Mouse (Mus musculus) adrenal gland, postnatal 14 days (tissue): ENCODE results near the gene Comt. TPM values are rescaled to one million over a fixed set of nuclear protein-coding genes. Genes with fewer than 3 reads are reported as not detected.

ENCODE experiments used
- DNase-seq: peaks from one replicate; pipeline ENCODE4 v3.0.0; 2021; ENCODE audit warnings: mixed read lengths
- long read RNA-seq, 2 experiments: library from polyadenylated mRNA; stranded (forward); transcript quantifications; one replicate each; pipeline ENCODE4 v2.0.0; 2021
- total RNA-seq: library from RNA; stranded (reverse); gene quantifications from 2 replicates; pipeline ENCODE4 v1.2.3, GENCODE M21; 2021

Gene Comt
- total RNA-seq = 117 and 147 TPM in 2 replicates
- long read RNA-seq, experiment 1, transcript Comt-201 (6 exons, 1,397 nt) = major isoform, 42 of 89 reads
- long read RNA-seq, experiment 1, transcript Comt-202 (5 exons, 1,866 nt) = minor isoform, 21 of 89 reads
- long read RNA-seq, experiment 1, partial matches to known transcripts = 18 of 89 reads
- long read RNA-seq, experiment 1, other reads (novel, unspliced or antisense) = 8 of 89 reads
- long read RNA-seq, experiment 2, transcript Comt-202 (5 exons, 1,866 nt) = minor isoform, 25 of 80 reads
- long read RNA-seq, experiment 2, transcript Comt-201 (6 exons, 1,397 nt) = major isoform, 32 of 80 reads
- long read RNA-seq, experiment 2, partial matches to known transcripts = 9 of 80 reads
- long read RNA-seq, experiment 2, other reads (novel, unspliced or antisense) = 13 of 80 reads

DNA sequence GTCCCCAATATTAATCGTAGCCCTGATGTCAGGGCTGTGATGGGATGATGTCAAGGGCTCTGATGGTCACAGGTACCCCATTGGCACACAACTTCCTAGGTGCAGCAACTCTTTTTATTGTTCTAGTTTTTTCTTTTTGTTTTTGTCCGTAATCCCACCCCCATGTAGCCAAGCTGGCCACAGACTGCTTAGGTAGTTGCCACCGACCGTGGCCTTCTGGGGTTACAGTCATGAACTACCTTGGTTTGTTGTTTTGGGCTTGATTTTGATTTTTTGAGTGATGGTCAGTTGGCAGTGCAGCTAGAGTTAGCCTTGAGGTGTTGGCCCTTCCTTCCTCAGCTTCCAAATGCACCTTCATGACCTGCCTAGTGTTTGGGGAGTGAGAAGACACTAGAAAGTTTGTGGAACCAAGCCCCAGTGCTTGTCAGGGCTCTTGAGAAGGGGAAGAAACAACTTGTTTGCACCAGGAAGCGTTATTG lies at the start of gene Comt:
Gene Comt, minus strand, starts transcription at position 51 of the 479 bp plus-strand sequence.
- peak; percentile 40 for DNase-seq

DNA sequence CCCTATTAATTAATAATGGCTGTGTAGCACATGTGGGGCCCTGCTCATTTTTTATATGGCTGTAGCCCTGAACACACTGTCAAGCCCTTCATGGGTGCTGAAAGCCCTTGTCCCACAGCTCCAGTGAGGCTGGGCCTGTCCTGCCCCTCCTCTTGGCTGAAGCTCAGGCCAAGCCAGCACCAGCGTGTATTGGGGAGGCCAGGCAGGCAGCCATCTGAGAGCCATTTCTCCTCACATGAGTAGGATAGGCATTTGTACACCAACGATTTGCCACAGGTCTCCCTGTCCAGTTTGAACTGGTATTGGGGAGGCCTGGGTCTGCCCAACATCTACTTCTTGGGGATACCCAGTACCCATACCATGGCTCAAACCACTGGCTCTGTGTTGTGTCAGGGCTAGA lies 47.4 kb upstream of the Comt start:
- no peak for DNase-seq

DNA sequence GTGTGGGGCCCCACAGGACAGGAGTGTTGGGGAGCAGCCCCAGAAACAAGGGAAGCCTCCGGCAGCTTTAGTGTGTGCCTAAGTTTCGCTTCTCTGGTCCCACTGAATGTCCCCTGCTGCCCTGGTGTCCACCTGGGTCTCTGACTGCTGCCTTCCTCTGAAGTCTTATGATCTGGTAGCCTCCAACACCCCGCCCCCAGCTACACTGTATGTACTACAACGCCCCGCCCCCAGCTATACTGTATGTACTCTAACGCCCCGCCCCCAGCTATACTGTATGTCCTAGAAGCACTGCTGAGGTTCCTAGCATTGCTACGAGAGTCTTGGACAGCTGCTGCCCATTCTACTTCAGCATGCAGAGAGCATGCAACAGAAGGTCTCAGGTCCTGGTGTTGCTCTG lies 46.3 kb upstream of the Comt start:
- DNase-seq = no peak

DNA sequence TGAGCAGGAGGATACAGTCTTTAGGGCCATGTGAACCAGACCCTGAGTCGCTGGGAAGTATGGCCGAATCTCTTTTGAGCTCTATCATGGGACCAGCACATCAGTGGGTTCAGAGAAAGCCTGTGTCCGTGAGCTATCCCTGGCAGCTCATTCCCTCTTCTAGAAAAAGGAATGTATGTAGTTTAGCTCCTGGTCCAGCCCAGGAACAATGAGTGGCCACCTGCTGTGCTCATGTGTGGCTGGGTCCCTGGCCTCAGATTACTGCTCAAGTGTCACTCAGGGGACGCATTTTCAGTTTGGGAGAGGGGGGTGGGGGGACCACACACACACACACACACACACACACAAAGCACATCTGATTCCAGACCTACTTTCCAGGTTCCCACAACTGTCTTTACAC lies 45.8 kb upstream of the Comt start:
- DNase-seq = no peak

DNA sequence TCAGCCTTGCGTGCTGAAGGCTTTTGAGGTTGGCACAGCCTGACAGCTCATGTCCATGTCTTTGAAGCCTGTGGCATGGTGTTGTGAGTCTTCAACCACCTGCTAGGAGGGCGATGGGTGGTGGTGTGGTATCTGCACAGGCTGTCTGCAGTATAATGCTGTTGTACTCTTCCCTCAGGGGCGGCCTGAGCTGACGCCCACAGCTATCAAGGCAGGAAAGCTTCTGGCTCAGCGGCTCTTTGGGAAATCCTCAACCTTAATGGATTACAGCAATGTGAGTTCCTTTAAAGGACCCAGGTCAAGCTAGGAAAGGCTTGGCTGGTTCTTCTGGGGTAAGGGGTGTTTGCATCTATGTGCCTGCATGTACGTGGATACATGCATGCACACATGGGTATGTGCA lies 45.3 kb upstream of the Comt start:
- DNase-seq = no peak

DNA sequence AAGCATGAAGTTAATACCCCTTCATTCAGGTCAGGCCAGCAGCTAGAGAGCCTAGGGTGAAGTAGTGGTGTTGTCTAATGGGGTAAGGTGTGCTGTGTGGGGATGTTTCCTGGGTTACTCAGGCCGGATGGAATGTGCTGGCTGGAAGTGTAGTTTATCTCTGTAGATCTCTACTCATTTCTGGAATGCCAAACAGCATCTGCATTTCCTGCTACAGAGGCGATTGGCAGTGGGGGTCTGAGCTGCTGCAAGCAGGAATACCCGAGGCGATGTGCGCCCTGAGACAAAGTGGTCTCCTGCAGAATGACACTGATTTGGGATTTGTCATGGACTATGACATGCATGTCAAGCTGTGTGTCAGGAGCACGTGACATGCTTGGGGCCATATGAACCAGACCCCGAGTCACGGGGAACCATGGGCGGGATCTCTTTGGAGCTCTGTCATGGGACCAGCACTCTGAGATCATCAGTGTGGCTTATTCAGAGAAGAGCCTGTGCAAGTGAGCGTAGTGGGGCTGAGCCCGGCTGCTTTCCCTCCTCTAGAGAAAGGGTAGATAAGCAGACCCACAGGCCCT lies 44.8 kb upstream of the Comt start:
- no peak for DNase-seq

DNA sequence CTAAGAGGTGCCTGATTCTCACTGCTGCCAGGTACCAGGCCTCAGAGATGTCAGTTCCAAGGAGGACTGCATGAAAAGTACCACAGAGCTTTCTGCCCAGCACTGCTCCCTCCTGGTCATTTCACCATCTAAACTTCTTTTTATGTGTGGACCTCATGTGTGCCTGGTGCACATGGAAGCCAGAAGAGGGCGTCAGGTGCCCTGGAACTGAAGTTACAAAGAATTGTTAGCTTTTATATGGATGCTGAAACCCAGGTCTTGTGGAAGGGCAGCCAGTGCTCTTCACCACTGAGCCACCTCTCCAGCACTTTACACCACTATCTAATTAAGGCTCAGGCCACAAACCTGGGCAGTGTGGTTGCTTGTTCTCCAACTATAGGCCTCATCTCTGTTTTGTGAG lies 44.2 kb upstream of the Comt start:
- no peak for DNase-seq

DNA sequence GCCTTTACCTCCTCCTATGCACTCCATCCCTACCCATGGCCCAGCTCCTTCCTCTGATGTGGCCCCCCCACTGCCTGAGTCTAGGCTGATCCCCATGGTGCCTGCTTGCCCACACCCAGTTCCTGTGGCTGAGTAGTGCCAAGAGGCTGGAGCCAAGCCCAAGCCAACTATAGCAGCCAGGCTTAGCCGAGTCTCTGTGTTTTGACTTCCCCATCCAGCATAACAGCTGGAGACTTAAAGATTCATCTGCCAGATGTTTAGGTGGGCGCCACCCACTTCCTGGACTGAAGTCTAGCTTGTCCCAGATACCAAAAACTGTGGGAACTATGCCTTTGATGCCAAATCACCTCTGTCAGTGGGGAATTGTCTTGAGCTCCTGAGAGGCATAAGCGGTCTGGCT lies 37.6 kb upstream of the Comt start:
- DNase-seq = no peak

DNA sequence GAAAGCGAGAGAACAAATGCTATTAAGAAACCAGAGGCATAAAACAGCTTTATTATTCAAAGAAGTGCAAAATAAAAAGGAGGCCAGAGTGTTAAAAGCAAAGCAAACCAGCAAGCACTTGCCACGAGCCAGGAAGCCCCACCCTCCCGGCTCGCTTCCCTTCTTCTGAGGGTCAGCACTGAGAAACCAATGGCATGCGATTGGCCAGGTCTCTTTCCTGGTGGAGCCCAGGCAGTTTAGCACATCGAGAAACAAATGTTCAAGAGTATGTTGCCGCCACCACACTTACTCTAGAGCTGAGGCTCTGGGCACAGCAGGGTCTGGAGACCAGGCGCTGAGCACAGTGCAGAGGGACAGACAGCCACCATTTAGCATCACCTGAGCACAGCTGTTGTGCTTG lies 35.9 kb upstream of the Comt start:
- no peak for DNase-seq

DNA sequence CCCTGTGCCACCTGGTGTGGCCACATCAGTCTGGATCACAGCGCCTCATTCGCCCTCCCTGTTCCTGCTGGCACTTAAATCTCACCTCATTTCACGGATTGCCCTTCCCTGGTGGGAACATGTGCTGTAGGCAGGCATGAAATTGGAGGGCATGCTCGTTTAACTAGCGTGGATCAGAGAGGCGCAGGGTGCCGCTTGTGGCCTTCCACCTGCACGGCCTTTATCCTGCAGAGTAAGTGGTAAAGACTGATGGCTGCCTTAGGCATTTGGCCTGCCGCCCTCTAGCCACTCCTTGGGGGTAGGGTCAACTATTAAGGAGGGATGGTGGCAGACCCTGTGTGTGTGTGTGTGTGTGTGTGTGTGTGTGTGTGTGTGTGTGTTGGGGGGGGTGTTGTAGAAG lies 35.4 kb upstream of the Comt start:
- no peak for DNase-seq

DNA sequence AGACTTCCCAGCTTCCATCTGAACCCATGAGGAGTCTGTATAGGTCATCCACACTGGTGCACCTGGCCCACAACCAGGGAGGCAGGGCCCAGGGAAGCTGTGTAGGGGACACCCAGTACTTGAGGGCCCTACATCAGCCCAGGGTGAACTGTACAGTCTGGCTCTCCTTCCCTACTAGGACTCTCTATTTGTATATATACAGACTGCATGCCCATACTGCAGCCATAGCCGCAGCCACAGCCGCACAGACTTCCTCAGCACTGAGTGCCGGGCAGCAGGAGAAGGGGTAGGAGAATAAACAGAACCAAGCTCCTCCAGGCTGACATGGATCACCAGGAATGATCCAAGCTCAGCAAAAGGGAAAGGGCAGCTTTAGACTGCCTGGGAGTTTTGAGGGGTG lies 34.2 kb upstream of the Comt start:
- DNase-seq = no peak

DNA sequence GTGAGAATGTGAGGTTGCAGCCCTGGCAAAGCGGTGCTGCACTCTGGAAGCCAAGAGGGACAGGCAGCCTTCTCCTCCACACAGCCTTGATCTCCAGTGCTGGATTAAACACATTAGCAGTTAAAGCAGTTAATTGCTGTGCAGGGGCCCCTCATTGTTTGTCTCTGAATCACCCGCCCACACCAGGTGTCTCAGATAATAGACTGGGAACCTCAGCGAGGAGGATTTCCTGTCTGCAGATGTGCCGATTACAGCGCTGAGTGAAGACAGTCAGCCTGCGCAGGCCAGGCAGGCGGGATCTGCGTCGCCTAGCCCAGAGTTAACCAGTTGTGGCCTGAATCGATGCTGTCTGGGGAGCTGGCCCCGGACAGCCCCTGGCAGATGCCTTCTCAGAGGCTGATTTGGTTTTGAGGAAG lies 33.3 kb upstream of the Comt start:
- peak; percentile 48 for DNase-seq

DNA sequence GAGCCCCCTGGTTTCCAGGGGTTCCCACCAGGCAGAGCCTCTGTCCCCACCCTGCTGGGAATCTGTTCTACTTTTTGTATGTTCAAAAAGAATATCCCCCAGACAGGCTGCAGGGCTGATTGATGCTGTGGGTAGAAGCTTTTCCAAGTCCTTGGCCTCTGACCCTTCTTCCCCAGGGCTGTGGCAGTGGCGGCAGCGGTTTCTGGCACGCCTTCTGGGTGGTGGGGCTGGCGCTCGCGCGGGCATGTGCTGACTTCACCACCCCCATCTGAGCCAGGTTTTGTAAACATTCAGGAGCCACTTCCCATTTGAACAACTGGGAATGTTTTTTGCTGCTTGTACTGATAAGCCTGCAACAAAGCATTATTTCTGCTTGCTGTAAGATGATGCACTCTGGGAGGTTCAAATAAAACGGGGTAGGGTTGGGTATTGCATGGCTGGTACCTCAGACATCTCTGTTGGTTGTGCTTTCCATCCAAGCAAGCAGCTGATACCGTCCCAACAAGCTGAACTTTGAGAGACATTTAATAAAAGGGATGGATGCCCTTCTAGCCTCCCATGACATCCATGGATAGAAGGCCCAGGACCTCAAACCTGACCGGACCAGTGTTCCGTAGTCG lies 32.8 kb upstream of the Comt start:
- DNase-seq = peak; percentile 64

DNA sequence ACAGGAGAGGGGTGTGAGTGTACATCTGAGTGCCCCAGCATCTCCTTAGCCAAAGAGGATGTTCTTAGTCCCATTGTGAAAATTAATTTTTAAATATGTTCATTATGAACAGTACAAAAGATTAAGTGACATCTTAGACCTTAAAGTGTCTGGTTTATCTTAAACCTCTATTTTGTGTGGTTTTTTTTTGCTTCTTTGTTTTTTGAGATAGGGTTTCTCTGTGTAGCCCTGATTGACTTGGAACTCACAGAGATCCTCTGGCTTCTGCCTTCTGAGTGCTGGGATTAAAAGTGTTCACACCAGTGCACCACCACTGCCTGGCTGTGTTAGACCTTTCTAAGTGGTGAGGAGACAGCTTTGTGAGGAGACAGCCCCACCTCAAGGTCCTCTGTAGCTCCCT lies 32.0 kb upstream of the Comt start:
- DNase-seq = no peak

DNA sequence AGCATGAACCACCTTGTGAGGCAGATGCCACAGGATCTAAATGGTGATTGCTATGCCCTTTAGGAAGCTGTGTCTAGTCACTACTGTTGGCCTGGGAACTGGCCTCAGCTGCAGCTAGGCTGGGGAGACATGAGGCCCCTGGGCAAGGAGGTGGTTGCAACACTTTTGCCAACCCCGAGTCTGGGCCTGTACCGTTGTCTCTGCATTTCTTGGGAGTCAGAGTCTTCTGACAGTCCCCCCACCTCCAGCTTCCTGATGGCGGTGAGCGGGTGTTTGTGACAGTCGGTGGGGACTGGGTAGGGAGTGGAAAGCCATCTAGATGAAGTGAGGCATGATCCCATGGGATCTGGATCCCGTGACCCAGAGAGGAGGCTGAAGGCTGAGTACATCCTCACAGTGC lies 28.8 kb upstream of the Comt start:
- no peak for DNase-seq

DNA sequence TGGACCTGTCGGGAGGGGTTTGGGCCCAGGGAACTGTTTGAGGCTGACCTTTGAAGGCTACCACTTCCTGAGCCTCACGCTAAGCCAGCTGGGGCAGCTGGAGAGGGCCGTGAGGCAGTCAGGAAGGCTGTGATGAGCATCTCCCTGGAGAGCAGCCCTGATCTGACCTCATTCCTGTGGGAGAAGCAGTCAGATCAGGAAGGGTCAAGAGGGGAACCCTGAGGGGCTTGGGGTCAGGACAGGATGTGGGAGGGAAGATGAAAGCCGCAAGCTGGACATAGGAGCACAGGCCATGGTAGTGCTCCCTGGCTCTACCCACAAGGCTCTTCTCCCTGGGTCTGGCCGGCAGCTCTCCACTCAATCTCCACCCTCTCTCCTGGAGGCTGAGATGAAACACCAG lies 27.2 kb upstream of the Comt start:
- DNase-seq = peak; percentile 23

DNA sequence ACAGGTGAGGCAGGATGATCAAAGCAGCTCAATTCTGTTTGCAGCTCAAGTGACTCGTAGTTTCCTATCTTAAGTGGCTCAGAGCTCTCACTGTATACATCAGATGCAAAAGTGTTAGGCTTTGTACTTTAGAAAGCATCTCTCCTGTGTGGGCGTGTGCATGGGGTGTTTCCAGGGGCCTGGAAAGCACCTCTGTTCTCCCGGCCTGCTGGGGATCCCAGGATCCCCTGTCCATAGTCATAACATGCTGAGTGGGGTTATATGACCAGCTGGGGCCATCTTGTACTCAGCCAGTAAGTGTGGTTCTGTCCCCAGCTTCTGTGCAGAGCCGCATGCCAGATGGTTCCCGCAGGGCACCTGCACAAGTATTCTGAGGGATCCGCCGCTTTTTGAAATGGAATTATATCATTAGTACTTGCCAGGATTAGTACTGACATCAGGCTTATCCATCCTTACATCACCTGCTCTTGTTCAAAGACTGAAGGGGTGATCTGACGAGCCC lies 25.8 kb upstream of the Comt start:
- no peak for DNase-seq

DNA sequence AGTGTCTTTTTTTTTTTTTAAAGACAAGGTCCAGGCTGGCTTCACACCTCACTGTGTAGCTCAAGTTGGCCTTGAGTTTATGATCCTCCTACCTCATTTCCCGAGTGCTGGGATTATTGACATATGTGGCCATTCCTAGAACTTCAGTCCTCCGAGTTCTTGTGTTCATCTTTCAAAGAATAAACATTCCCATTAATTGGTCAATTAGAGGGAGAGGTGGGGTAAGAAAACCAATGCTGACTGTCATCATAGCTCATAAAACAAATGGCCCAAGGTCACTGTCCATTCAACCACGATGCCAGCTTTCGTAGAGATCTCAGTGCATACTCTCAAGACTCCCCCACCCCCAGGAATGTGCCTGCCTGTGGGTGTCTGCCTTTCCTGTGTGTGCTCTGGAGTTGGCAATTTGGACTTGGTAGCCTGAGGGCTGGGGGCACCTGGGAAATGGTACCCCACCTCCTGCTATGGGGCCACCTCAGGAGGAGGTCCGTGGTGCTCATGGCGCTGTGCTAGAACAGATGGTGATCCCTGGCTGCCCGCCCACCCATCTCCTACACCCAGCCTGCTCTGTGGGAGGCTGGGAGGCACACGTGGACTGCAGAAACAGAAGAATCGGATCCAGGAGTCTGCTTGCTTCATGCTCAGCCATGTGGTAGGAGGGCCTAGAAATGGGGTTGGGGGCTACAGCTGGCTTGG lies 25.0 kb upstream of the Comt start:
- peak; percentile 63 for DNase-seq

DNA sequence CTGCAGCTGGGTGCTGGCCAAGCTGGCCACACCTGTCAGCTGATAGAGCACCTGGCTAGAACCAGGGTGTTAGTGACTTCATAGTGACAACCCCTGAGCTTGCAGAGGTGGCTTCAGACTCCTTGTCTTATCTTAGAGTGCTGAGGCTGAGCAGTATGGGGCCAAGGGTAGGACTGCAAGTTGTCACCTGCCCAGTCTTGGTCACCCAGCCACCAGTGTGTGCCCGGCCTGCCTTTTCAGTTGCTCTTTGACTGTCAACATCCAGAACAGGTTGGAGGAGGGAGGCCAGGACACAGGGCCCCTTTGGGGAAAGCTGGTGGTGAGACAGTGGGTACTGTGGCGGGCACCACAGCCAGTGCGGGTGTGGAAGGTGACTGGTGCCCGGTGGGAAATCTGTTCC lies 22.4 kb upstream of the Comt start:
- DNase-seq = no peak

DNA sequence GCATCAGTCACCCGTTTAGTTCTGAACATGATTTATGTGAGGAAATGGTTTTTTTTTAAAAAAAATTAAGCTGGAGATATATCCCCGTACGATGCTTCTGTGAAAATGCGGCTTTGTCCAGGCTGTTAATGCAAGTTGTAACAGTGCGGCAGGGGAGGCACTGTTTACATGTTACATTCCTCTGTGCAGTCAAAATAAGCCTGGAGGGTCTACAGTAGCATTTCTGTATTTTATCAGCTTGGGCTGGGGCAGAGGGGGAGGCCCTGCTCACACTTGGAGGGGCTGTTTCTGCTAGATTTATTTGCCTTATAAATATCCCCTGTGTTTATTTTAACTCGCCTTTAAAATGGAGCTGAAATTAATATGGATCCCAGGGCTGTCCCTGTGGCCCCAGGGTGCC lies 21.5 kb upstream of the Comt start:
- no peak for DNase-seq

DNA sequence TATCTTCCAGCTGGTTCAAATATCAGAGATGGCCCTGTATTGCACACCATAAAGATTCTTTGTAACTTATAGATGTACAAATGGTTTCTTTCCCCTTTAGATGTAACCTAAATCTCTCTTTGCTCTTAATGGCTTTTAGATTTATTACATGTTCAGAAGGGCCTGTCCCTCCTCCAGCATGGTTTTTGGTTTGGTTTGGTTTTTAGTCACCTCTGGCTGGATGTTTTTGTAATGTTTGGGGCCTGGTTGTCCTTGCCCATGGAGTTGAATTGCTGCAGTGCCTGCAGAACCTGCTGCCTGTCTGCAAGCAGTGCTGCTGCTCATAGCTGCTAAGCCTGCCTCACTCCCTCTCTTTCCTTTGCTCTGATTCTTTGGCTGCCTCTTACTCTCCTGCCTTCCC lies 20.6 kb upstream of the Comt start:
- DNase-seq = no peak

DNA sequence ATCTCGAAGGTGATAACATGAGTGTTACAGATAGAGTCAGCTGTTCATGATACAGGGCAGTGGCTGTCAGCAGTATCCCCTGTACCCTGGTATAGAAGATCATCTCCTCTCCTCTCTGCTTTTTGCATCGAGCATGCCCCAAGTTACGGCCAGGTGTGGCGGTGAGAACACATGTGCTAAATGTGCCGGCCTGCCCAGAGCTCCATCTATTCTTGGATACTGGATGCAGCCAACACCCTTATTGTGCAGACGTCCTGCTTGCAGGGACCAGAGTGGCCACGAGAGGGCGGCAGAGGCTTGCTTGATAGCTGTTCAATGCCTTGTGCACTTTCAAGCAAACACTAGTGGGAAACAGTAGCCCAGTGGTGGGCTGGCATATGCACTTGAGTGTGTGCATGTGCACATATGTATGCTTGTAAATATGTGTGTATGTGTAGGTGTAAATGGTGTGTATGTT lies 16.8 kb upstream of the Comt start:
- DNase-seq = peak; percentile 95

DNA sequence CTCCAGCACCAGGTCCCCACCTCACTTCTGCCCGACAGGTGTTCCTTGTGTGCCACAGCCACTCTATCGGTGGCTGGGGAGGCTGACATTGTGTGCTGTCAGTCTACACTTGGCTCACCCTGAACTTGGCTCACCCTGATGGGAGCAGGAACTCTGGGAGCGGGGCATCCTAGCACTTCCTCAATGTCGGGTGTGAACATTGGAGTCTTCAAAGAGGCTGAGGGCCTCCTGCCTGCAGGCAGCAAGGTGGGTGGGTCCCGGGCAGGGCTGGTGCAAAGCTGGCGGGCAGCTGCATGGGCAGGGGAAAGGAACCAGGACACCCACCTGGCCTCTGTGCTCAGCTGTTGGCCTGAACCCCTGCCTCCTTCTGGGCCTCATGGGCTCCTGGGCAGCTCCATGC lies 9.5 kb upstream of the Comt start:
- DNase-seq = no peak
